Mouse (Mus musculus): ENCODE data around the gene Crybg2. TPM values are rescaled to one million over a fixed set of nuclear protein-coding genes. Genes with fewer than 3 reads are reported as not detected.

Gene Crybg2
- polyA plus RNA-seq, 1 experiment = not detected

DNA sequence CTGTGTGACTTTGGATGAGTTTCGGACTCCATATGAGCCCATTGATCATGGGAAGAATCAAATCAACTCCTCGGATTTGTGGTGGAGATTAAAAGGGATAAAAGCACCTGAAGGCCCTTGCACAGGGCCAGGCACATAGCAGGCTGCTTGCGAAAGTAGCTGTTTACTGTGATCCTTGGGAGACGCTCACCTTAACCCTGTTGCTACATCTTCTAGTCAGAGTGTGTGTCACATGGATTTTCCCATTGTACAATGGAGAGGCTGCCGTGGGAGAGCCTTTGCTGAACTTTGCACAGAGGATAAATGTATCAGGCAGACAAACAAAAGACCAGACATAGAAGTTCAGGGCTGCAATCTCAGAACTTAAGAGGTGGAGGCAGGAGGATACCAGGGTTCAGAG is 8.7 kb upstream of the Crybg2 start:
- no peak overlapping the region for H3ac ChIP-seq (ENCODE audit: control insufficient read depth, insufficient read length, low read depth)
- no peaks in the 10 kb centered on the region for H3K79me2 ChIP-seq (ENCODE audit: control insufficient read depth, insufficient read depth)
- peaks cover 40% of the 10 kb centered on the region for H3K27me3 ChIP-seq (ENCODE audit: control insufficient read depth, insufficient read depth, insufficient read length)
- H3K36me3 ChIP-seq (ENCODE audit: control insufficient read depth, insufficient read depth) = no peaks in the 10 kb centered on the region
- H3K79me3 ChIP-seq (ENCODE audit: low read depth) = no peaks in the 10 kb centered on the region
- no peak for TF ChIP-seq CEBPB (IDR thresholded peaks at IDR 0.05; ENCODE audit: low read depth)
- no peak for TF ChIP-seq CTCF (IDR thresholded peaks at IDR 0.05; ENCODE audit: control insufficient read depth, insufficient read depth, insufficient read length)
- TF ChIP-seq MYOG (IDR thresholded peaks at IDR 0.05; ENCODE audit: control insufficient read depth, extremely low read depth, insufficient read length) = no peak
- no peak for TF ChIP-seq MYOD1 (IDR thresholded peaks at IDR 0.05; ENCODE audit: control insufficient read depth, insufficient read length, low read depth)
- no peak for TF ChIP-seq MAX (IDR thresholded peaks at IDR 0.05)
- TF ChIP-seq FOSL1 (IDR thresholded peaks at IDR 0.05; ENCODE audit: insufficient read depth, low read length, poor library complexity, severe bottlenecking) = no peak
- TF ChIP-seq USF1 (IDR thresholded peaks at IDR 0.05; ENCODE audit: low read depth) = no peak
- no peak overlapping the region for H3K4me3 ChIP-seq (ENCODE audit: insufficient read depth, poor library complexity, severe bottlenecking)

GRCm38 (mm10) chr4:134052560-134052959 is 8.1 kb upstream of the Crybg2 start:
- Histone ChIP-seq H3K79me2 (ENCODE audit: control insufficient read depth, insufficient read depth) (no peaks in the 10 kb centered on the region), H3K36me3 (ENCODE audit: control insufficient read depth, insufficient read depth) (no peaks in the 10 kb centered on the region), H3K79me3 (ENCODE audit: low read depth) (no peaks in the 10 kb centered on the region), H3K27me3 (ENCODE audit: control insufficient read depth, insufficient read depth, insufficient read length) (peaks cover 45% of the 10 kb centered on the region), H3ac (ENCODE audit: control insufficient read depth, insufficient read length, low read depth) (no peak overlapping the region), H3K4me3 (ENCODE audit: insufficient read depth, poor library complexity, severe bottlenecking) (no peak overlapping the region)
- TF ChIP-seq MYOD1 (IDR thresholded peaks at IDR 0.05; ENCODE audit: control insufficient read depth, insufficient read length, low read depth) (no peak), MAX (IDR thresholded peaks at IDR 0.05) (no peak), MYOG (IDR thresholded peaks at IDR 0.05; ENCODE audit: control insufficient read depth, extremely low read depth, insufficient read length) (no peak), CEBPB (IDR thresholded peaks at IDR 0.05; ENCODE audit: low read depth) (no peak), FOSL1 (IDR thresholded peaks at IDR 0.05; ENCODE audit: insufficient read depth, low read length, poor library complexity, severe bottlenecking) (no peak), CTCF (IDR thresholded peaks at IDR 0.05; ENCODE audit: control insufficient read depth, insufficient read depth, insufficient read length) (no peak), USF1 (IDR thresholded peaks at IDR 0.05; ENCODE audit: low read depth) (no peak)

DNA sequence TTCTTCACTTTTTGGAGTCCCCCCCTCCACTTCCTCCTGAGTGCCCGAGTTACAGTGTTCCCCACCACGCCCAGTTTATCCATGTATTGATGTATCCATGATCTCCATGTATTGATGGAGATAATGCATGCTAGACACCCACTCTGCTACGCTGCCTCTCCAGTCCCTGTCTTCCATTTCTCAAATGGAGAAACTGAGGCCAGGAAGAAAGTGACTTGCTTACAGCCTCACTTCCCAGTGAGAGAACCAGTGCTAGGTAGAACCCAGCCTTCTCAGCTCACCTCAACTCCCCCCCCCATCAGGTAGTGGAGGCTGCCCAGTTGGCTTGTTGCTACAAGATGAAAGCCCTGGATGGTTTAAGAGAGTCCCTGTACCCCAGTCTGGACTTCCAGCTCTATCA is 7.1 kb upstream of the Crybg2 start, which contains the start of gene Zfp683:
Zfp683 (plus strand) TSS at position 301 of the 400 bp plus-strand sequence.
- H3K36me3 ChIP-seq (ENCODE audit: control insufficient read depth, insufficient read depth) = no peaks in the 10 kb centered on the region
- no peaks in the 10 kb centered on the region for H3K79me3 ChIP-seq (ENCODE audit: low read depth)
- H3K4me3 ChIP-seq (ENCODE audit: insufficient read depth, poor library complexity, severe bottlenecking) = no peak within 1 kb of the TSS
- H3ac ChIP-seq (ENCODE audit: control insufficient read depth, insufficient read length, low read depth) = no peak within 1 kb of the TSS
- peaks cover 41% of the 10 kb centered on the region for H3K27me3 ChIP-seq (ENCODE audit: control insufficient read depth, insufficient read depth, insufficient read length)
- H3K79me2 ChIP-seq (ENCODE audit: control insufficient read depth, insufficient read depth) = no peaks in the 10 kb centered on the region
- TF ChIP-seq CEBPB (IDR thresholded peaks at IDR 0.05; ENCODE audit: low read depth) (no peak), CTCF (IDR thresholded peaks at IDR 0.05; ENCODE audit: control insufficient read depth, insufficient read depth, insufficient read length) (no peak), FOSL1 (IDR thresholded peaks at IDR 0.05; ENCODE audit: insufficient read depth, low read length, poor library complexity, severe bottlenecking) (no peak), MAX (IDR thresholded peaks at IDR 0.05) (no peak), MYOG (IDR thresholded peaks at IDR 0.05; ENCODE audit: control insufficient read depth, extremely low read depth, insufficient read length) (no peak), MYOD1 (IDR thresholded peaks at IDR 0.05; ENCODE audit: control insufficient read depth, insufficient read length, low read depth) (no peak), USF1 (IDR thresholded peaks at IDR 0.05; ENCODE audit: low read depth) (no peak)

DNA sequence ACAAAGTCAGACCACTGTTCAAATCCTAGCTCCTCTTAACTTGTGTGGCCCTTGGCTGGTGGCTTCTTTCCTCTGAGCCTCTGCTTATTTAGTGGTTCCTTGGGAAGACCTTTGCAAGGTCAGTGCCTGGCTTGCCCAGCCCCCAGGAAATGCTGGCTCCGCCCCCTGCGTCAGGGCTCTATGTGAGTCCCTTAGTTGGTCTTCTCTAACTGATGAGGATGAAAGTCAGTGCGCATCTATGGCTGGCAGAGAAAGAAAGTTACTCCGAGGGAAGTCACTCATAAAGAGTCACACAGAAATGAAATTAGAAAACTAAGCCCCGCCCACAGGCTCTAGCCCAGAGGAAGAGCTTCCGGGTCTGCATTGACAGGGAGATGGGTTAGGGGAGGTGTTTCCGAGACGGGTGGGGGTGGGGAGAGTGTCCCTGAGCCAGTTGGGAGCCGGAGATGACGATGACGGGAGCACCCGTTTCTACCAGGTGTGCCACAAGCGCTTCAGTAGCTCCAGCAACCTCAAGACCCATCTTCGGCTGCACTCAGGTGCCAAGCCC is 2.4 kb upstream of the Crybg2 start:
- Histone ChIP-seq H3K27me3 (ENCODE audit: control insufficient read depth, insufficient read depth, insufficient read length) (peaks cover 46% of the 10 kb centered on the region), H3K79me2 (ENCODE audit: control insufficient read depth, insufficient read depth) (no peaks in the 10 kb centered on the region), H3K79me3 (ENCODE audit: low read depth) (no peaks in the 10 kb centered on the region), H3K36me3 (ENCODE audit: control insufficient read depth, insufficient read depth) (no peaks in the 10 kb centered on the region), H3K4me3 (ENCODE audit: insufficient read depth, poor library complexity, severe bottlenecking) (no peak overlapping the region), H3ac (ENCODE audit: control insufficient read depth, insufficient read length, low read depth) (no peak overlapping the region)
- TF ChIP-seq FOSL1 (IDR thresholded peaks at IDR 0.05; ENCODE audit: insufficient read depth, low read length, poor library complexity, severe bottlenecking) = no peak
- no peak for TF ChIP-seq CEBPB (IDR thresholded peaks at IDR 0.05; ENCODE audit: low read depth)
- TF ChIP-seq MYOD1 (IDR thresholded peaks at IDR 0.05; ENCODE audit: control insufficient read depth, insufficient read length, low read depth) = no peak
- TF ChIP-seq USF1 (IDR thresholded peaks at IDR 0.05; ENCODE audit: low read depth) = no peak
- no peak for TF ChIP-seq MAX (IDR thresholded peaks at IDR 0.05)
- no peak for TF ChIP-seq MYOG (IDR thresholded peaks at IDR 0.05; ENCODE audit: control insufficient read depth, extremely low read depth, insufficient read length)
- no peak for TF ChIP-seq CTCF (IDR thresholded peaks at IDR 0.05; ENCODE audit: control insufficient read depth, insufficient read depth, insufficient read length)

DNA sequence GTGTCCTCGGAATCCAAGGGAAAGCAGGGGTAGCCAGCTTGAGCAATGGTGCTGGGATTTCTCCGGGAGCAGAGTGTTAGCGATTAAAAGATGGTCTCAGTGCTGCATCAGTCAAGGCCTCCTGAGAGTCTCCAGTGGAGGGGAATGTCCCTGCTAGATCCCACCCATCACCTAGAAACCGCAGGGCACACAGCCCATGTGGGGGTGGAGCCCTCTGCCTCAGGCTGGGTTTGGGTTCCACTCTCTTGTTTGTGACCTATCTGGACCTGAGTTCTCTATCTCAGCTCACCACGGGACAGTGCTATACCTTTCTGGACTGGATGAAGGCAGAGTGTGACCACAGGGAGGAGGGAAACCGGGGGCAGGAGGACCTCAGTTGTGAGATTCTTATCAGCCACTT is 1.7 kb upstream of the Crybg2 start:
- Histone ChIP-seq H3K4me3 (ENCODE audit: insufficient read depth, poor library complexity, severe bottlenecking) (no peak overlapping the region), H3K36me3 (ENCODE audit: control insufficient read depth, insufficient read depth) (no peaks in the 10 kb centered on the region), H3K27me3 (ENCODE audit: control insufficient read depth, insufficient read depth, insufficient read length) (peaks cover 41% of the 10 kb centered on the region), H3K79me3 (ENCODE audit: low read depth) (no peaks in the 10 kb centered on the region), H3K79me2 (ENCODE audit: control insufficient read depth, insufficient read depth) (no peaks in the 10 kb centered on the region), H3ac (ENCODE audit: control insufficient read depth, insufficient read length, low read depth) (no peak overlapping the region)
- TF ChIP-seq CTCF (IDR thresholded peaks at IDR 0.05; ENCODE audit: control insufficient read depth, insufficient read depth, insufficient read length) = no peak
- TF ChIP-seq CEBPB (IDR thresholded peaks at IDR 0.05; ENCODE audit: low read depth) = no peak
- TF ChIP-seq FOSL1 (IDR thresholded peaks at IDR 0.05; ENCODE audit: insufficient read depth, low read length, poor library complexity, severe bottlenecking) = no peak
- TF ChIP-seq MYOG (IDR thresholded peaks at IDR 0.05; ENCODE audit: control insufficient read depth, extremely low read depth, insufficient read length) = no peak
- no peak for TF ChIP-seq USF1 (IDR thresholded peaks at IDR 0.05; ENCODE audit: low read depth)
- no peak for TF ChIP-seq MAX (IDR thresholded peaks at IDR 0.05)
- no peak for TF ChIP-seq MYOD1 (IDR thresholded peaks at IDR 0.05; ENCODE audit: control insufficient read depth, insufficient read length, low read depth)
